Mouse (Mus musculus): ENCODE results near the gene Rnf224. TPM values are rescaled to one million over a fixed set of nuclear protein-coding genes. Genes with fewer than 3 reads are reported as not detected.
"Not testable (repeated sequence)": the region's sequence is repeated elsewhere in the genome, so short reads cannot be mapped to it uniquely, and the experiment has no call there.

The Rnf224 gene
- polyA plus RNA-seq, 1 experiment from 2014 or later: 0.58 TPM

DNA sequence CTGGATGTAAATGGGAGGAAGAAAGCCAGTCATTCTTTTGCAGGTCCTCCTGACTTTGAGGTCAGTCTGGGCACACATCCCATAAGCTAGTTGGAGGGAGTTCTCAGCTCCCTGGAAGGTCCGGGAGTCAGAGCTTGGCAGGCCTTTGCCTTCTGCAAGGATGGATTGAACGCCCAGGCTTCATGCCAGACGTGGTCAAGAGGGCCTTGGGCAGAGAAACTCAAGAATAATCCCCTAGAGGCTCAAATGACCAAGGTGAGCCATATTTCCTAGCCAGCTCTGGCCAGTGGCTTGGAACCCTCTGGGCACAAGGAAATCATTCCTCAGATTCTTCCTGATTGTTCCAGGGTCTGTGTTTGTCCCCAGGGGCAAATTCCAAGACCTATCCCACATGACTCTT lies 28.3 kb upstream of the Rnf224 start:
- WGBS: 60% methylated on average over 3 of the region's 3 CpGs
- no peak for ATAC-seq (ENCODE audit: insufficient number of reproducible peaks, low FRiP score, low TSS enrichment, low read depth)

DNA sequence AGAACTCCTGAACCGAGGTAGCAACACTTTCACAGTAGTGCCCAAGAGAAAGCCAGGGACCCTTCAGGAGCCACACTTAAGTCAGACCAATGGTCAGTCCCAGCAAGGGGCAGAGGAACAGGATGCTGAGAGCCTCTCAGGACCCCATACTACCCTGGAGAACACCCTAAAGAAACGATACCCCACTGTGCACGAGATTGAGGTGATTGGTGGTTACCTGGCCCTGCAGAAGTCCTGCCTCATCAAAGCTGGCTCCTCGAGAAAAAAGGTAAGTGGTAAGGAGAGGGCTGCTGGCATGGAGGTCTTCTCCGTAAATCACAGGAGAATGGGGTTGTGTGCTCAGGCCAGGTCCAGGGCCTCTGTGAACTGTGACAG lies 27.7 kb upstream of the Rnf224 start:
- 0 out of 2 replicates have a peak overlapping the region, but pooled peaks have one; percentile 7 for H3K9ac ChIP-seq
- 73% methylated on average over 5 of the region's 5 CpGs for WGBS
- no peak overlapping the region for H3K4me2 ChIP-seq
- H3K27ac ChIP-seq: no peak overlapping the region
- 0 out of 2 replicates have a peak overlapping the region, but pooled peaks have one; percentile 63 for H3K4me3 ChIP-seq
- ATAC-seq (ENCODE audit: insufficient number of reproducible peaks, low FRiP score, low TSS enrichment, low read depth): no peak
- no peaks in the 10 kb centered on the region for H3K9me3 ChIP-seq
- peaks cover 20% of the 10 kb centered on the region for H3K27me3 ChIP-seq
- peaks cover 17% of the 10 kb centered on the region; the same call in 1 of the 2 replicates for H3K36me3 ChIP-seq
- peaks cover 39% of the 10 kb centered on the region for H3K4me1 ChIP-seq

More for the DNA sequence above, 28.3 kb upstream of the Rnf224 start:
- Histone ChIP-seq H3K36me3 (peaks cover 23% of the 10 kb centered on the region), H3K9me3 (no peaks in the 10 kb centered on the region), H3K4me1 (peaks cover 39% of the 10 kb centered on the region), H3K4me3 (no peak overlapping the region), H3K27me3 (peaks cover 20% of the 10 kb centered on the region), H3K27ac (no peak overlapping the region), H3K4me2 (no peak overlapping the region), H3K9ac (no peak overlapping the region)

DNA sequence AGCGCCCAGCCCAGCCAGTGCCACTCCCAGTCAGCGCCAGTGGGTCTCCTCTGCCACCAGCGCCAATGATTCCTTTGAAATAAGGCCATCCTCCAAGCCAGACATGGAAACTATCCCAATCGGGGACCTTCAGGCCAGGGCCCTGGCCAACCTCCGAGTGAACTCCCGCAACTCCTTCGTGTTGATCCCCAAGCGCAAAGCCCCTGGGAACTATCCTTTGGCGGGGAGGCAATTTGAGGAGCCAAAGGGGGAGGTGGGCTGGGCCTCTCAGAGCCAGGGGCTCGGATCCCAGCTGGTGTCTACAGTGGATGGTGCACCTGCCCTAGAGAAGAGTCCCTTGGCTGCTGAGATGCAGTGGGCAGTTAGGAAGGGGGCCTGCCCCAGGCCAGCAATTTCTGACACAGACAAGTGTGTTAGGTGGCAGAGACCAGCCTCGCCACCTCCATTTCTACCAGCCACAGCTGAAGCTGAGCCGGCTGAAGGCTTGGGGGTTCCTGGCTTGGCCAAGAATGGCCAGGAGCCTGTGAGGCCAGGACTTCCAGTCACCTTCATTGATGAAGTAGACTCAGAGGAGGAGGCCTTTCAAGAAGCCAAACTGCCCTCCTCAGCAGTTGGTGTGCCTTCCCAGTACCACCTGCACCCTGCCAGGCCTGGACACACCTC lies 27.2 kb upstream of the Rnf224 start:
- H3K4me3 ChIP-seq: peak overlapping the region; percentile 63
- no peaks in the 10 kb centered on the region for H3K9me3 ChIP-seq
- ATAC-seq (ENCODE audit: insufficient number of reproducible peaks, low FRiP score, low TSS enrichment, low read depth): no peak
- peaks cover 39% of the 10 kb centered on the region for H3K4me1 ChIP-seq
- no peak overlapping the region for H3K27ac ChIP-seq
- peak overlapping the region; percentile 54 for H3K9ac ChIP-seq
- 20% methylated on average over 12 of the region's 12 CpGs for WGBS
- H3K36me3 ChIP-seq: 0 out of 2 replicates have a peak, but pooled peaks cover 12% of the 10 kb centered on the region
- peak overlapping the region; percentile 98 for H3K4me2 ChIP-seq
- peaks cover 20% of the 10 kb centered on the region for H3K27me3 ChIP-seq

DNA sequence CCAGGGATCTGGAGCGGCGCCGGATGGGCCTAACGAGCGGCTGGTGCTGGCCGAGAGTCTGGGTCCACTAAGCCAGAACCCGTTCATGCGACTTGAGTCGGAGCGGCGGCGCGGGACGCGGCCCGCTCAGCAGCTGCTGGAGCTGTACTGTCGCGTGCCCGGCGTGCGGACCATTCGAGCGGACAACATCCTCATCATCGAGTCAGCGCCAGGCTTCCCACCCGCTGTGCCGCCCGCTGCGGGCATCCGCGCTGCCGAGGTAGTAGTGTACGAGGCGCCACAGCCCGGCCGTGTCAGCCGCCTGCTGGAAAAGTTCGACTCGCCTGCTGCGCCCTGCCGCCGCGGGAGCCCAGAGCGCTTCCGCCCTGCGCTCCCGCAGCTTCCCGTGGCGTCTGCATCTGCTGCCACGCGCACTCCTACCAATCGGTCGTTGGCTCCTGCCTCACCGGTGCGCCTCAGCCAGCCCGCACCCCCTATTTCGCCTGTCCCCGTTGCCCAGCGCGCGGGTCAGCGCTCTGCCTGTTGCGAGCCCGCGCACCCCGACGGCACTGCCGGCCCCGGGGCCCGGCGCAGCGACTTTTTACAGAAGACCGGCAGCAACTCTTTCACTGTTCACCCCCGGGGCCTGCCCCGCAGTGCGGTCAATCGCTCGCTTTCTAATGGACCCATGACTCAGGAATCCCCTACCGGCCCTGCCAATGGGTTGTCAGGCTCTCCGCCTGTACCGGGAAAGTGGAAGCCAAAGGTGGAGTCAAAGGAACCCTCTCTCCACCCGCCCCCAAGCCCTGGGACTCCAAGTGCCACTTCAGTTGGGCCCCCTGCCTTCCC lies 26.4 kb upstream of the Rnf224 start:
- Histone ChIP-seq H3K9me3 (no peaks in the 10 kb centered on the region), H3K27me3 (peaks cover 20% of the 10 kb centered on the region), H3K4me2 (peak overlapping the region; percentile 98), H3K9ac (peak overlapping the region; percentile 54), H3K27ac (no peak overlapping the region), H3K36me3 (0 out of 2 replicates have a peak, but pooled peaks cover 5% of the 10 kb centered on the region), H3K4me3 (peak overlapping the region; percentile 63), H3K4me1 (peaks cover 39% of the 10 kb centered on the region)
- 0 out of 2 replicates have a peak, but pooled peaks have one; percentile 7 for ATAC-seq (ENCODE audit: insufficient number of reproducible peaks, low FRiP score, low TSS enrichment, low read depth)
- under 1% methylated on average over 56 of the region's 82 CpGs for WGBS

DNA sequence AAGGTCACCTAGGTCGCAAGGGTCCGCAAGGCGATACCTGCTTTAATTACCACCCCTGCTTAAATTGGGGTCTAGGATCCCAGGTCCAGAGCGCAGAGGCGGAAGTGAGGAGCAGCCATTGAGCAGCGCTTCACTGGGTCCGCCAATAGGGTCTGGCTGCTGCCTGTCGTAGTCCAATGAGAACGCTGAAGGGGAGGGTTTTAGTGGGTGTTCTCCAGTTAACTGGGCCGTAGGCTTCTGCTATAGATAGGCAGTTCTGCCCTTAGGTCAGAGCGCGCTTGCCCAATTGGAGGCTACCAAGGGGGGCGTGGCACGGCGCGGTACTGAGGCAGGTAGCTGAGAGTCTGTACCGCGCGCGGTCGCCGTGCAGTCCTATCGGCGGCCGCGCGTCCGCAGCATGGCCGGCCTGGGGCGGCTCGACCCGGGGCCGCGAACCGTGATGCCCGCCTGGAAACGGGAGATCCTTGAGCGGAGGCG lies 25.7 kb upstream of the Rnf224 start, which contains the start of gene Tprn:
Gene Tprn (plus strand): TSS at position 328 of the 477 bp plus-strand sequence.
- H3K27ac ChIP-seq: no peak within 1 kb of the TSS; the same call in 1 of the 2 replicates
- WGBS: under 1% methylated on average over 39 of the region's 39 CpGs
- ATAC-seq (ENCODE audit: insufficient number of reproducible peaks, low FRiP score, low TSS enrichment, low read depth): peak; percentile 97
- peak within 1 kb of the TSS; percentile 63 for H3K4me3 ChIP-seq
- no peaks in the 10 kb centered on the region for H3K36me3 ChIP-seq
- peak within 1 kb of the TSS; percentile 54 for H3K9ac ChIP-seq
- peaks cover 39% of the 10 kb centered on the region for H3K4me1 ChIP-seq
- no peaks in the 10 kb centered on the region for H3K9me3 ChIP-seq
- H3K4me2 ChIP-seq: peak within 1 kb of the TSS; percentile 98
- peaks cover 20% of the 10 kb centered on the region for H3K27me3 ChIP-seq

DNA sequence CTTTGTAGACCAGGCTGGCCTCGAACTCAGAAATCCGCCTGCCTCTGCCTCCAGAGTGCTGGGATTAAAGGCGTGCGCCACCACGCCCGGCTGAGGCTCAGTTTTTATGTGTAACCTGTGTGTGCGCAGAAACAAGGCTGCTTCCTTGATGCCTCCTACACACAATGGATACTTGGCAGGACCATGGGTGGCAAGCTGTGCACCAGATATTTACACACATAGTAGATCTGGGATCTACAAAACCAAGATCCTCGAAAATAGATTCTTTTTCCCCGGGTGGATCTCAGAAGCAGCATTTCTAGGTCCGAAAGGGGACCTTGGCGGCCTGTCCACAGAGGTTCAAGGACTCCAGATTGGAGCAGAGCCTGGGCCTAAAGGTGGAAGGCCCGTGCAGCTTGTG lies 25.3 kb upstream of the Rnf224 start:
- H3K4me2 ChIP-seq: peak overlapping the region; percentile 98
- no peaks in the 10 kb centered on the region for H3K36me3 ChIP-seq
- 46% methylated on average over 12 of the region's 12 CpGs for WGBS
- no peaks in the 10 kb centered on the region for H3K9me3 ChIP-seq
- H3K4me3 ChIP-seq: peak overlapping the region; percentile 63
- H3K27me3 ChIP-seq: peaks cover 20% of the 10 kb centered on the region
- H3K4me1 ChIP-seq: peaks cover 39% of the 10 kb centered on the region
- H3K27ac ChIP-seq: no peak overlapping the region; the same call in 1 of the 2 replicates
- no peak; the same call in 1 of the 2 replicates for ATAC-seq (ENCODE audit: insufficient number of reproducible peaks, low FRiP score, low TSS enrichment, low read depth)
- H3K9ac ChIP-seq: no peak overlapping the region

DNA sequence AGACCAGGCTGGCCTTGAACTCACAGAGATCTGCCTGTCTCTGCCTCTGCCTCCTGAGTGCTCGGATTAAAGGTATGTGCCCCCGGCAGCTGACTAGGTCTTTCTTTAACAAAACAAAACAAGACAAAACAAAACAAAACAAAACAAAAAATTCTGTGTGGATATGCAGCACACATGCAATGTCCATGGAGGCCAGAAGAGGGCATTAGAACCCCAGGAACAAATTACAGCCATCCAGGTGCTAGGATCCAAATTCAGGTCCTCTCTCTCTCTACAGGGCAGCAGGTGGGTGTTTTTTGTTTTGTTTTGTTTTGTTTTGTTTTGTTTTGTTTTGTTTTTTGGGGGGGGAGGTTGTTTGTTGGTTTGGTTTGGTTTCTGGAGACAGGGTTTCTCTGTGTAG lies 22.3 kb upstream of the Rnf224 start:
- no peak for ATAC-seq (ENCODE audit: insufficient number of reproducible peaks, low FRiP score, low TSS enrichment, low read depth)
- no peaks in the 10 kb centered on the region for H3K36me3 ChIP-seq
- no peak overlapping the region for H3K27ac ChIP-seq
- H3K9me3 ChIP-seq: no peaks in the 10 kb centered on the region
- peaks cover 33% of the 10 kb centered on the region for H3K4me1 ChIP-seq
- H3K27me3 ChIP-seq: peaks cover 9% of the 10 kb centered on the region
- H3K4me3 ChIP-seq: no peak overlapping the region
- no peak overlapping the region for H3K9ac ChIP-seq
- 61% methylated on average over 2 of the region's 2 CpGs for WGBS
- H3K4me2 ChIP-seq: no peak overlapping the region

DNA sequence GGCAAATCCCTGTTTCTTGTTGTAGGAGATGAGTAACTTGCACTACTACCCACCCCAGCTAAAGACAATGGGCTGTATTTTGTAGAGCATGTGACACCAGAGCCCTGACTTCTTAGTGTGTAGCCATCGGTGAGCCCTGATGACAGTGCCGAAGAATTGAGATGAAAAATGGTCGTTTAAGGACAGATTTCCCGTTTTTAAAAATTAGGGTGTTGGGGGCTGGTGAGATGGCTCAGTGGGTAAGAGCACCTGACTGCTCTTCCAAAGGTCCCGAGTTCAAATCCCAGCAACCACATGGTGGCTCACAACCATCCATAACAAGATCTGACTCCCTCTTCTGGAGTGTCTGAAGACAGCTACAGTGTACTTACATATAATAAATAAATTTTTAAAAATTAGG lies 20.7 kb upstream of the Rnf224 start:
- not testable (repeated sequence) for H3K4me2 ChIP-seq; H3K36me3 ChIP-seq; H3K27ac ChIP-seq; H3K4me3 ChIP-seq; ATAC-seq (ENCODE audit: insufficient number of reproducible peaks, low FRiP score, low TSS enrichment, low read depth); H3K9me3 ChIP-seq; H3K9ac ChIP-seq; H3K27me3 ChIP-seq
- H3K4me1 ChIP-seq: peaks cover 21% of the 10 kb centered on the region
- 84% methylated on average over 5 of the region's 5 CpGs for WGBS

DNA sequence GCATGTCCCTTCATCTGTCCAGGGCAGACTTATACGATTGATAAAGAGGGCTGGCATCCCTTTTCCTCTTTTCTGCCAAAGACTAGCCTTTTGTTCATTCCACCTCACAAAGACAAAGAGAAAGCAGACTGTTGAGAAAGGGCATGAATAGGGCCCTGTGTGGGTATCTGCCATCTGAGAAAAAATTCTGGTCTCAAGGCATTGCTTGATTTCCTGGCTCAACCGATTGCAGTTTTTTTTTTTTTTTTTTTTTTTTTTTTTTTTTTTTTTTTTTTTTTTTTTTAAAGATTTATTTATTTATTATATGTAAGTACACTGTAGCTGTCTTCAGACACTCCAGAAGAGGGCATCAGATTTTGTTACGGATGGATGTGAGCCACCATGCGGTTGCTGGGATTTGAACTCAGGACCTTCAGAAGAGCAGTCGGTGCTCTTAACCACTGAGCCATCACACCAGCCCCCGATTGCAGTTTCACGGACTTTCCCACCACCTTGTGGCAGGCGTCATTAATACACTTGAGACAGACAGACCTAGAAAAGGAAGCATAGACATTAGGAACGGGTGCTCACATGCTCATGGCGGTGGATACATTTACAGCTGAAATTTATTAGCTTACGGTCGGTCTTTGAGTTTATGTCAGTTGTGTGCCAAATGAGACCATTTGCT lies 20.0 kb upstream of the Rnf224 start:
- Histone ChIP-seq H3K4me3 (peak overlapping the region; percentile 99), H3K4me1 (peaks cover 16% of the 10 kb centered on the region), H3K4me2 (peak overlapping the region; percentile 86)
- WGBS: 55% methylated on average over 12 of the region's 12 CpGs
- not testable (repeated sequence) for H3K27ac ChIP-seq; H3K9me3 ChIP-seq; H3K36me3 ChIP-seq; H3K27me3 ChIP-seq; ATAC-seq (ENCODE audit: insufficient number of reproducible peaks, low FRiP score, low TSS enrichment, low read depth); H3K9ac ChIP-seq

DNA sequence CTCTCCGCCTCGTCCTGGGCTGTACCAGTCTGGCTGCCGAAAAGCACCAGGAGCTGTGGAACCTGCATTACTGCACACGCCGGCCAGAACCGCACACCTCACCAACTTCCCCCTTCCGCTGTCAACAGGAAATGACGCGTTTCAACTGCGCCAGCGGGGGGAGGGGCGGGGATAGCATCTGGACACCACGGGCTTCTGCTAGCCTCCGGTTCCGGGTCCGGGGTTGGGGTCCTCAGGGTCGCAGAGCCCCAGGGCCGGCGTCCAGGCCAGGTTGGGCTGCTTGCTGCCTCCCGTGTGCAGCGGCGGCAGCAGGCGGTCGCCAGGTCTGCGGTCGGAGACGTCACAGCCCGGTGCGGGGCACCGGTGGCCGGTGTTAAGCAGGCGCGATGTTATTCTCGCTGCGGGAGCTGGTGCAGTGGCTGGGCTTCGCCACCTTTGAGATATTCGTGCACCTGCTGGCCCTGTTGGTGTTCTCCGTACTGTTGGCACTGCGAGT lies 18.7 kb upstream of the Rnf224 start, which contains the start of gene Tmem203:
Gene Tmem203 (plus strand): TSS at position 156 of the 496 bp plus-strand sequence.
- Histone ChIP-seq H3K4me2 (peak within 1 kb of the TSS; percentile 86), H3K4me3 (peak within 1 kb of the TSS; percentile 99), H3K27ac (peak within 1 kb of the TSS; percentile 86), H3K27me3 (no peaks in the 10 kb centered on the region), H3K9me3 (no peaks in the 10 kb centered on the region), H3K36me3 (peaks cover 16% of the 10 kb centered on the region), H3K9ac (peak within 1 kb of the TSS; percentile 72), H3K4me1 (peaks cover 16% of the 10 kb centered on the region)
- WGBS: under 1% methylated on average over 39 of the region's 39 CpGs
- ATAC-seq (ENCODE audit: insufficient number of reproducible peaks, low FRiP score, low TSS enrichment, low read depth): peak; percentile 79

DNA sequence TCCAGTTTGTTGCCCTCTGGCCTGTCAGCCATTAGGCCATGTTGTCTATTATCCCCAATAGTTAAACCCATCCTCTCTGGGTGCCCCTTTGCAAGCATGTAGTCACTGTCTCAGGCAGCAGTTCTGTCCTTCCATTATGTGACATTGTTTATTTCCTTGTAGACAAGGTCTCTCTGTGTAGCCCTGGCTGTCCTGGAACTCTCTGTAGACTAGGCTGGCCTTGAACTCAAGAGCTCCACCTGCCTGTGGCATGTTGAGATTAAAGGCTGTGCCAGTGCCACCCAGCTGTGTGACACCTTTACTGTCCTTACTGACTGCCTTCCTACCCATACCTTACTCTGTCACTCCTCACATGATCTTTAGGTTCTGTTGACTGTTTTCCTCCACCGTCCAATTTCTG lies 15.7 kb upstream of the Rnf224 start:
- H3K27me3 ChIP-seq: no peaks in the 10 kb centered on the region
- WGBS: 79% methylated on average over 1 of the region's 1 CpGs
- H3K4me1 ChIP-seq: peaks cover 16% of the 10 kb centered on the region
- no peak overlapping the region for H3K27ac ChIP-seq
- H3K36me3 ChIP-seq: peaks cover 45% of the 10 kb centered on the region
- no peak overlapping the region for H3K4me3 ChIP-seq
- no peak overlapping the region for H3K9ac ChIP-seq
- no peak overlapping the region for H3K4me2 ChIP-seq
- ATAC-seq (ENCODE audit: insufficient number of reproducible peaks, low FRiP score, low TSS enrichment, low read depth): no peak
- H3K9me3 ChIP-seq: no peaks in the 10 kb centered on the region
